Mouse (Mus musculus): ENCODE results near the gene Tigd3. TPM values are rescaled to one million over a fixed set of nuclear protein-coding genes. Genes with fewer than 3 reads are reported as not detected.

Gene Tigd3
- polyA plus RNA-seq, 3 experiments from 2014 or later: 0.36 to 1.1 (median 0.66) TPM

DNA sequence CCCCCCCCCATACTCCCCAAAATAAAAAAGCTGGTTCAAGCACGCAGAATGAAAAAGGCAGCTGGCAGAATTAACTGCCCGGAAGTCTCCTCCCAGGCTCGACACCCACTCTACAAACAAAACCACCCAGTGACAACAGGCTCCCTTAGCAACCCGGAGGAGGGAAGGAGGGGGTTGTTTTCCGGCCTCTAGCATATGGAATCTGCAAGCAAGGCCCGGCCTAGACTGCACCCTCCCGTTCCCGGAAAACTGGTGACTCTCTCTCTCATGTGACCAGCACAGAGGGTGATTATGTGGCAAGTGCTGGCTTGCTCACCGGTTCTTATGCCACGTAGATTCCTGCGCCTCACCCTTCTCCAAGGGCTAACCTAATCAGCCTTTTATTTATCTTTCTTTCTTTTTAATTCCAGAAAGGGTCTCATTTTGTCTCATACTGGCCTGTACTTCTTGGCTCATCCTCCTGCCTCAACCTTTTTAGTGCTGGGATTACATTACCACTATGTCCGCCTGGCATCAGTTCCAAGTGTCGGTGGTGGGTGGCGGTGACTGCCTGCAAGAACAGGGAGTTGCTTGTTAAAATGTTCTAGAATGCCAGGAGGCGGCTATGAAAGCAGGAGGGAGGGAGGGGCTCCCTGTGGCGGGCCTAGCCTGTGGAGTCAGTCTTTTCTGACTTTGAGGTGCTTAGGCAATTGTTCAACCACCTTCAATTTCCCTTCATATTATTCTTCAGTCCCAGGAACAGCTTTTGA lies 47.2 kb downstream of the Tigd3 start:
- ATAC-seq: peak; percentile 3

DNA sequence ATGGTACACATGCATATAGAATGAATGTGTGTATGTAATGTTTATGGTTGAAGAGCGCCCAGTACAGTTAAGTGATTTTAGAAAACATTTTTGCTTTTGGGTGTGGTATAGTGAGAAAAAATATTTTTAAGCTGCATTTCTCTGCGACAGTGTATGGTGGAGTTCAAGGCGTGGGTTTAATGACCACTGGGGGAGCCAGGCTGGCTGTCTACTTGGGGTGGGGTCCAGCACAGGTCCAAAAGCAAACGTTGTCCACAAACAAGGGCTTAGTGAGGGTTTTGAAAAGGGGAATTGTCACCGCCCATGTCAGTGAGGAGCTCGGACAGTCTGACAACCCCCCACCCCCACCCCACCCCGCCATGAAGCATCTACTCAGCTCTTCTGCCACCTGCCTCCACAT lies 47.8 kb downstream of the Tigd3 start:
- ATAC-seq: no peak

DNA sequence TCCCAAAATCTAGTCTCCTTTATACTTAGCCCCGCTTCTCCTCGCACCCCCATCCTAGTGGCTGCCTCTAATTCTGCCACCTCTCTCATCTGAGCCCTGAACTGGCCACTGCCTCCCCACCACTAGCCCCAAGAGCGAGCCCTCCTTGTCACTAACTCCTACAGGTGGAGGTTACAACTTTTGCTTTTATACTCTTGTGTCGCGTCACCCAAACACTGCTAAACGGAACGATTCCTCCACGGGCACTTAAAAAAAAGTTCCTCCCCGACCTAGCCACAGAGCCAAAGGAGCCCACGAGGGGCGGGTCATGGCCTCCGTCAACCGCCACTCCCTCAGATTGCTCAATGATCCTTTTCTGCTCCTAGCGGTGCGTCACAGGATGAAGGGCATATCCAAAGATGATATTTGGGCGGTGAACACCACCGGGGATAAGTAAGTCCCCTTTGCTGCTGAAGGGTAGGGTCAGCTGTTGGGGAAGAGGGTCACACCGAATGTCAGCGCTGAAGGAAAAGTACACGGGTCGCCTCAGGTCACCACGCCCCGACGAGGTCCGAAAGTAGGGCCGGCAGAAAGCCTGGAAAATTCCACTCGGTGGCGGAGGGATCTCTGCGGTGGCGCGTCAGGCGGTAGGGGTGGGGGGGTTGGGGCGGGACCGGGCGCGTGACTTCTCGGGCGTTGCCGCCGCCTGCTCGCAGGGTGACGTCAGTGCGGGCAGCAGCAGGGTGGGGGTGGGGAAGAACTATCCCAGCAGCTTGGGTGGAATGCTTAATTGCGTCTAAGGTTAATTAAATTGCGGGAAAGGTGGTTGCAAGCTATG lies 48.4 kb downstream of the Tigd3 start:
- ATAC-seq: peak; percentile 47

DNA sequence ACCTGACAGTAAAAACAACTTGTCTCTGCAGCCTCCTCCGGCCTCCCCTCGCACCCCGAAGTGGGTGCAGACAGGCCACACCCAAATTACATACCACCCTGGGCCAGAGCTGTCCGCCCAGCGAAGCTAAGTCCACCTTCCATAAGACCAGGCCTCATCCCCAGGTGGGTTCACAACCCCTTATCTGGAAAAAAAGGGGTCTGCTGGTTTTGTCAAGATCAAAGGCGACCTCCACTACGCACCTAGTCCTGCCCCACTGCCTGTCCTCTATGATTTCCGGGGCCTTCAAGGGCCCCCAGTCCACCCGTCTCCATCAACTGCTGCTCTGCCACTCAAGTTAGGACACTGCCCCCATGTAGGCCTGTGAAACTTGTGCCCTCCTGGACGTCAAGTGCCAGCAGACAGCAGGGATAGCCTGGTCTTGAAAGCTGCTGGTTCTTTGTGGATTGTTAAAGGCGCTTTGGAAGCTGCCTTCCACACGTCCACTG lies 49.1 kb downstream of the Tigd3 start:
- peak; percentile 14 for ATAC-seq

DNA sequence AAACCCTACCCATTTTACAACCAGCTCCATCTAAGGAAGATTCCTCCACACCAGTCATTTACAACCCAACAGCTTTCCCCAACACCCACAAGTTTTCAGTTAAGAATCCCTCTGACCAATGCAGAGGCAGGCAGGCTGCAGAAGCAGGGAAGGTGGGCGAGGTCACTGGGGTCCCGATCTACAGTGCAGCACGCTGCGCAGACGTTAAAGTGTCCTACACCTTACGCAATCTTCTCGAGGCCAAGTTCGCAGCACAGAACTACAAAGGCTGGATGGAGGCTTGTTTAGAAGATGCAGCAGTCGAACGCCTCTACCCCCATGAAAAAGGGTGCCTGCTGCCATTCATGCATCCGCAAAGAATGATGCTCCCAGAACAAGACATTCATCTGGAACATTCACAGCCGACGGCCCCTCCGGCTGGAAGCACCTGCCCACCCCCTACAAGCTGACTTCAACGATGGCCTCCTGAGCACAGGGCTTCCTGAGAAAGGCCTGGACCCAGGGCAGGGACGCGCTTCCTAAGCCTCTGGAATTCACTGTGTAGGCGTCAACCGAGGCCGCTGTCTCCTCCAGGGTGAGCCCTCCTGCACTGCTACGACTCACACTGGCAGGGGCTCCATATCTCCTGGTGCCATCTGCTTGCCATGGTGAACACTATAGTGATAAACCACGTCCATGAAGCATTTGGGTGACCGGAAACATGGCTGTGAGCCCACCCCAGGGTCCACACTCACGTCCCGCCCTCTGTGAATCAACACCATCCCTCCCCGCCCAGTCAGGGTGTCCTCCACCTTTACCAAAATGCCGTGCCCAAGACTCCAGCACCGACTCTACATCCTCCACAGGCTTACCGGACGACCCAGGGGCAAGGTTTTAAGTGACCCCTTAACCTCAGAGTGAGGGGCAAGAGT lies 49.9 kb downstream of the Tigd3 start:
- no peak for ATAC-seq

DNA sequence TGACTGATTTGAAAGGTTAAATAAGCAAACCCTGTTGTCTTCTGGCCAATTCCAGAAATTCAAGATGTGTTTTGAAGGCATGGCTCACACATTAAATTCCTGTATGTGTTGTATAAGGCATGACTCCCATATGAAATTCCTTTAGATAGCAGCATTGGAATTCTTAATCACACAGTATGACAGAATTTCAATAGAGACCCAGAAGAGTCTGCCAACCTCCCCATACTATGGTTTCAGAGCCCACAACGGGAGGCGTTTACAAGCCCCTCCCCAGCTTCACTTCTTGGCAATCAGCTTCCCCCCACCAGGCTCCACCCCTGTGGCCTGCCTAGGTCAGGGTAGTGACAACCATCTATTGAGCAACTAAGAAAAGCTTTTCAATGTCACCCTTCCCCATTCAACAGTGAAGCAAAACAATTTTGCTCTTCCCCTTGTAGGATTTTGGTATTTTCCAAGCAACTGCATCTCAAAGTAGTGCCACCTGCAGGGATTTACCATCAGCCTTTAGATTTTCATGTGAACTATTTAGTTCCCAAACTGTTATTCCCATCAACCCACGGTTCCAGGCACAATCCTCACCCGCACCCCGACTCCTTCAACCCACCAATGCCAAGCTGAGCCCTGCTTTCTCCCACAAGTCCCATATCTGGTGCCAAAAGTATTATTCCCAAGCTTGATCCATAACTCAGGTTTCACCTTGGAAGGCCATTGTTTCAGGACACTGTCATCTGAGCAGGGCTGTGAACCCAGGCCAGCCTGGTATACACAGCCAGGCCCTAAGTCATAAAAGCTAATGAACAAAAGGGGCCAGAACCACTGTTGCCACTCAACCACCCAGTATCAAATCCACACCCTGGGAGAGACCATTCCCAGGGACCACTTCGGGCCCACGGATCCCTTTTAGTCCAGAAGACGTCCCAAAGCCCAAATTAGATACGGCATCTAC lies 50.9 kb downstream of the Tigd3 start:
- no peak for ATAC-seq

DNA sequence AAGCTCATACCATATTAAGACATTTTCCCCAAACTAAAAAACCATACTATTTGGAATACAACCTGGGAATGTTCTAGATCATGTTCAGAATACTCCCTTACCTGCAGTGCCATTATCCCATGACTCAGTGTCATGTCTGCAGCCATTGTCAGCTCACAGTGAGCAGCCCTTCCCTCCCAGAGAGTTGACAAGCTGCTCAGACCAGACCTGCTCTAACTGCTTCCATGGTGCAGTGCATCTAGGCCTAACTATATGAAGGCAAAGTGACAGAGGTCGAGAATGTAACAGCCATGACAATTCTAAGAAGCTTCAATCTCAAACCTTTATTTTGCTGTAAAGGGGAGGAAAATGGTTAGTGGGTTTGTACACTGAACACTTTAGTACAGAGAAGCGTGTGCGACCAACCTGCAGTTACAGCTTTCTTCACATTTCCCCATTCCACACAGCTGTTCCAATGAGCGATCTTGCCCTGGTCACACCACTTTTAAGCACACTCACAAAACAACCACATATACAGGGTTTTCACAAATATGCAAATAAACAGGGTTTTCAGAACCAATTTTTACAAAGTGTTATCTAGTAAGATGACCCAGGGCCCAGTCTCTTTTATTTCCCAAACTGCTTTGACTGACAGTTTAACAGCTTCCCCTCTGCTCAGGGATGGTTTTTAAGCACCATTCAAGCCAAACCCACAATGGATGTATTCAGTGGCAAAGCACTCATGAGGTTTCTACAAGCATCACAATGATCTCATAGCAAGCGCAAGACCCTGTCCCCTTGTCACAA lies 51.8 kb downstream of the Tigd3 start:
- ATAC-seq: no peak

DNA sequence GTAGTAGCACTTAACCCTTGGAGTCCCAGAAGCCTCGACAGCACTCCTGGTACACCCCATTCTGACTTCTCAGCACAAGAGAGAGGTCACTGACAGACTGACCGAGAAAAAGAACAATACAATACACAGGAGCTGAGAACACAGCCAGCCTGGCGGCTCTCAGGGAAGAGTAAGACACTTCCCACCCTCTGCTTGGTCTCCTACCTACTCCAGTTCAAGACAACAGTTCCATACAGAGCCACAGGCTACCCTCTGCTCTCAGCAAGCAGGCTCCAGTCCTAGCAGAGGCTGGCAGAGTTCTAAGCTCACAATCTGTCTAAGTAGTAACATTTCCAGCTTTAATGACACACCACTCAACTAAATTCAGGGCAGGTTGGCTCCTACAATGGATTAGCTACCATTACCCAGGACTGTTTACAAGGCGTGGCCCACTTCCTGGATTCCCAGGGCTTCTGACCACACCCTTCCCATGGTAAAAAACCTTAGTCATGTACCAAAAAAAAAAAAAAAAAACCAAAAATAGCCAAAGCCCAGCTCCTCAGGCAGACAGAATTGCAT lies 52.5 kb downstream of the Tigd3 start:
- ATAC-seq: no peak

Other genes with a start within 250 kb of the Tigd3 start
- 10 to 100 TPM; 23.3 to 28.7 (median 25.0) TPM for gene Sipa1, start 230.4 kb downstream of the Tigd3 start, polyA plus RNA-seq (2017; shearing (Covaris generic))
- gene Map3k11, start 205.4 kb downstream of the Tigd3 start, polyA plus RNA-seq (2017; shearing (Covaris generic)): 1 to 10 TPM; 6.6 to 8.7 (median 7.8) TPM
- 10 to 100 TPM; 14.8 to 26.0 (median 21.1) TPM for gene Pcnx3, start 205.2 kb downstream of the Tigd3 start, polyA plus RNA-seq (2017; shearing (Covaris generic))
- gene Kcnk7, start 189.8 kb downstream of the Tigd3 start, polyA plus RNA-seq (2017; shearing (Covaris generic)): 1 to 10 TPM; 1.5 to 5.7 (median 2.6) TPM
- 10 to 100 TPM; 12.5 to 43.4 (median 19.4) TPM for gene Ehbp1l1, start 167.8 kb downstream of the Tigd3 start, polyA plus RNA-seq (2017; shearing (Covaris generic))
- gene Fam89b, start 164.5 kb downstream of the Tigd3 start, polyA plus RNA-seq (2017; shearing (Covaris generic)): 10 to 100 TPM; 13.0 to 57.6 (median 36.1) TPM
- gene Ltbp3, start 153.2 kb downstream of the Tigd3 start, polyA plus RNA-seq (2017; shearing (Covaris generic)): under 1 TPM in 1 of 3 experiments, not detected in 2; 0.77 TPM
- gene Scyl1, start 122.7 kb downstream of the Tigd3 start, polyA plus RNA-seq (2017; shearing (Covaris generic)): 10 to 100 TPM; 14.2 to 19.5 (median 15.4) TPM
- gene Frmd8, start 18.9 kb downstream of the Tigd3 start, polyA plus RNA-seq (2017; shearing (Covaris generic)): 10 to 100 TPM; 57.3 to 71.3 (median 60.1) TPM
- 10 to 100 TPM; 48.8 to 54.8 (median 54.1) TPM for gene Slc25a45, start 16.3 kb downstream of the Tigd3 start, polyA plus RNA-seq (2017; shearing (Covaris generic))
- gene Dpf2, start 18.9 kb upstream of the Tigd3 start, polyA plus RNA-seq (2017; shearing (Covaris generic)): 100 to 1,000 TPM; 157 to 198 (median 189) TPM
- under 1 TPM in 2 of 3 experiments, not detected in 1; 0.32 to 0.52 TPM for gene Cdc42ep2, start 30.7 kb upstream of the Tigd3 start, polyA plus RNA-seq (2017; shearing (Covaris generic))
- 10 to 100 TPM; 14.2 to 20.4 (median 14.7) TPM for gene Pola2, start 70.1 kb upstream of the Tigd3 start, polyA plus RNA-seq (2017; shearing (Covaris generic))
- gene Slc22a20, start 92.0 kb upstream of the Tigd3 start, polyA plus RNA-seq (2017; shearing (Covaris generic)): not detected
- 10 to 100 TPM; 41.9 to 48.2 (median 44.7) TPM for gene Capn1, start 121.7 kb upstream of the Tigd3 start, polyA plus RNA-seq (2017; shearing (Covaris generic))
- gene Syvn1, start 152.4 kb upstream of the Tigd3 start, polyA plus RNA-seq (2017; shearing (Covaris generic)): 10 to 100 TPM; 12.6 to 16.5 (median 16.2) TPM
- gene Mrpl49, start 163.6 kb upstream of the Tigd3 start, polyA plus RNA-seq (2017; shearing (Covaris generic)): 10 to 100 TPM; 36.6 to 40.3 (median 36.7) TPM
- gene Fau, start 163.7 kb upstream of the Tigd3 start, polyA plus RNA-seq (2017; shearing (Covaris generic)): 1,000 to 10,000 TPM; 1,798 to 3,866 (median 2,409) TPM
- 10 to 100 TPM in 1 of 3 experiments, 1 to 10 TPM in 2; 5.6 to 11.5 (median 9.4) TPM for gene Znhit2, start 167.0 kb upstream of the Tigd3 start, polyA plus RNA-seq (2017; shearing (Covaris generic))
- gene Tm7sf2, start 174.2 kb upstream of the Tigd3 start, polyA plus RNA-seq (2017; shearing (Covaris generic)): 1 to 10 TPM; 5.6 to 7.2 (median 6.9) TPM
- 10 to 100 TPM; 29.3 to 35.6 (median 31.5) TPM for gene Vps51, start 183.1 kb upstream of the Tigd3 start, polyA plus RNA-seq (2017; shearing (Covaris generic))
- gene Tmem262, start 185.9 kb upstream of the Tigd3 start, polyA plus RNA-seq (2017; shearing (Covaris generic)): not detected
- 1 to 10 TPM in 1 of 3 experiments, under 1 TPM in 1, not detected in 1; 0.77 to 1.1 TPM for gene Gm28374, start 188.1 kb upstream of the Tigd3 start, polyA plus RNA-seq (2017; shearing (Covaris generic))
- 10 to 100 TPM; 32.0 to 47.2 (median 36.9) TPM for gene Zfpl1, start 190.8 kb upstream of the Tigd3 start, polyA plus RNA-seq (2017; shearing (Covaris generic))
- 10 to 100 TPM in 1 of 3 experiments, 1 to 10 TPM in 2; 2.4 to 24.7 (median 4.4) TPM for gene Cdca5, start 190.8 kb upstream of the Tigd3 start, polyA plus RNA-seq (2017; shearing (Covaris generic))
- gene AC131692.1, start 200.3 kb upstream of the Tigd3 start, polyA plus RNA-seq (2017; shearing (Covaris generic)): under 1 TPM in 1 of 3 experiments, not detected in 2; 0.48 TPM
- under 1 TPM in 1 of 3 experiments, not detected in 2; 0.33 TPM for gene Naaladl1, start 211.6 kb upstream of the Tigd3 start, polyA plus RNA-seq (2017; shearing (Covaris generic))
- gene Sac3d1, start 224.5 kb upstream of the Tigd3 start, polyA plus RNA-seq (2017; shearing (Covaris generic)): 1 to 10 TPM; 1.4 to 4.4 (median 3.3) TPM
- 10 to 100 TPM; 17.2 to 21.8 (median 20.4) TPM for gene Snx15, start 234.2 kb upstream of the Tigd3 start, polyA plus RNA-seq (2017; shearing (Covaris generic))
- gene Batf2, start 246.8 kb upstream of the Tigd3 start, polyA plus RNA-seq (2017; shearing (Covaris generic)): not detected
- gene Arl2, start 247.4 kb upstream of the Tigd3 start, polyA plus RNA-seq (2017; shearing (Covaris generic)): 10 to 100 TPM; 14.3 to 31.0 (median 21.9) TPM